Mouse (Mus musculus) stomach, embryonic 15.5 days (tissue): Measurements from ENCODE around the gene Cfap65. TPM values are rescaled to one million over a fixed set of nuclear protein-coding genes. Genes with fewer than 3 reads are reported as not detected.

Experiments
- ATAC-seq: fragments of 200-750 bp; cut with Nextera tagmentation; 2 replicates; pipeline ENCODE4 v1.8.0; 2017; ENCODE audit warnings: low read depth, moderate number of reproducible peaks, moderate TSS enrichment; ENCODE audit not compliant: insufficient read depth, low FRiP score
- H3K27ac ChIP-seq: fragments of 300-500 bp; sonication (generic); 2 replicates; pipeline ENCODE4 v1.5.1; 2015; ENCODE audit warnings: mild to moderate bottlenecking, inconsistent platforms
- H3K27me3 ChIP-seq: fragments of 300-500 bp; sonication (generic); replicated peaks from 2 replicates; pipeline ENCODE4 v1.6.1; 2015; ENCODE audit warnings: inconsistent platforms
- H3K36me3 ChIP-seq: fragments of 300-500 bp; sonication (generic); 2 replicates; pipeline ENCODE4 v1.6.1; 2015; ENCODE audit warnings: inconsistent platforms
- H3K4me1 ChIP-seq: fragments of 300-500 bp; sonication (generic); 2 replicates; pipeline ENCODE4 v1.6.1; 2015; ENCODE audit warnings: inconsistent platforms
- H3K4me2 ChIP-seq: fragments of 300-500 bp; sonication (generic); 2 replicates; pipeline ENCODE4 v1.6.1; 2015; ENCODE audit warnings: mild to moderate bottlenecking, inconsistent platforms
- H3K4me3 ChIP-seq: fragments of 300-500 bp; sonication (generic); replicated peaks from 2 replicates; pipeline ENCODE4 v1.5.1; 2015; ENCODE audit warnings: inconsistent platforms
- H3K9ac ChIP-seq: fragments of 300-500 bp; sonication (generic); 2 replicates; pipeline ENCODE4 v1.6.1; 2015; ENCODE audit warnings: inconsistent platforms
- H3K9me3 ChIP-seq: fragments of 300-500 bp; sonication (generic); 2 replicates; pipeline ENCODE4 v1.6.1; 2016; ENCODE audit warnings: inconsistent platforms
- WGBS: fragments of 180-500 bp; shearing (Covaris S2); methylation state at CpG from one replicate; pipeline ENCODE4 v1.1.7; 2015; 5-methylcytosine and 5-hydroxymethylcytosine counted together
- polyA plus RNA-seq: library from polyadenylated mRNA; unstranded; fragments of >200 nt; fragmentation: Nextera tagmentation; extraction: Ambion mirVana; gene quantifications from 2 replicates; pipeline ENCODE4 v1.2.1, GENCODE M21; 2015

The Cfap65 gene
- polyA plus RNA-seq, 1 experiment from 2014 or later = 0.06 TPM

GRCm38 (mm10) chr1:74951556-74952210, 16.3 kb upstream of the Cfap65 start, which contains the start of gene Ihh:
Ihh (minus strand) TSS chr1:74951672.
- no peaks in the 10 kb centered on the region for H3K36me3 ChIP-seq
- no peaks in the 10 kb centered on the region for H3K9me3 ChIP-seq
- peak within 1 kb of the TSS; percentile 49 for H3K4me3 ChIP-seq
- H3K9ac ChIP-seq = 0 out of 2 replicates have a peak within 1 kb of the TSS, but pooled peaks have one; percentile 9
- peak; percentile 91 for ATAC-seq
- H3K27ac ChIP-seq = peak within 1 kb of the TSS; percentile 78
- WGBS = 2% methylated on average over 51 of the region's 55 CpGs
- peaks cover 29% of the 10 kb centered on the region for H3K4me1 ChIP-seq
- H3K4me2 ChIP-seq = peak within 1 kb of the TSS; percentile 80
- peaks cover 77% of the 10 kb centered on the region for H3K27me3 ChIP-seq

- WGBS = 1% methylated on average over 78 of the region's 84 CpGs
- Histone ChIP-seq H3K4me3 (peak overlapping the region; percentile 49), H3K4me1 (peaks cover 29% of the 10 kb centered on the region), H3K27me3 (peaks cover 85% of the 10 kb centered on the region), H3K4me2 (peak overlapping the region; percentile 80), H3K9me3 (no peaks in the 10 kb centered on the region), H3K9ac (0 out of 2 replicates have a peak overlapping the region, but pooled peaks have one; percentile 9), H3K36me3 (no peaks in the 10 kb centered on the region), H3K27ac (peak overlapping the region; percentile 78)
- peak; percentile 5; the same call in 1 of the 2 replicates for ATAC-seq
Observed at GRCm38 (mm10) chr1:74950576-74951490, 15.4 kb upstream of the Cfap65 start.

- 2% methylated on average over 16 of the region's 16 CpGs for WGBS
- Histone ChIP-seq H3K27me3 (peaks cover 81% of the 10 kb centered on the region), H3K27ac (peak overlapping the region; percentile 78)
Observed at GRCm38 (mm10) chr1:74950066-74950465, 14.7 kb upstream of the Cfap65 start.

GRCm38 (mm10) chr1:74949666-74950050, 14.3 kb upstream of the Cfap65 start:
- peak overlapping the region; percentile 19; the same call in 1 of the 2 replicates for H3K4me2 ChIP-seq
- H3K27ac ChIP-seq = peak overlapping the region; percentile 78; the same call in 1 of the 2 replicates
- no peaks in the 10 kb centered on the region for H3K9me3 ChIP-seq
- 3% methylated on average over 24 of the region's 24 CpGs for WGBS
- no peaks in the 10 kb centered on the region for H3K36me3 ChIP-seq
- H3K4me3 ChIP-seq = peak overlapping the region; percentile 49
- ATAC-seq = no peak; the same call in 1 of the 2 replicates
- peaks cover 81% of the 10 kb centered on the region for H3K27me3 ChIP-seq
- H3K9ac ChIP-seq = peak overlapping the region; percentile 9; the same call in 1 of the 2 replicates
- peaks cover 29% of the 10 kb centered on the region for H3K4me1 ChIP-seq

More at GRCm38 (mm10) chr1:74950066-74950465, 14.7 kb upstream of the Cfap65 start:
- no peak for ATAC-seq
- H3K4me2 ChIP-seq = 0 out of 2 replicates have a peak overlapping the region, but pooled peaks have one; percentile 8
- peaks cover 29% of the 10 kb centered on the region for H3K4me1 ChIP-seq
- peak overlapping the region; percentile 49 for H3K4me3 ChIP-seq
- H3K36me3 ChIP-seq = no peaks in the 10 kb centered on the region
- no peaks in the 10 kb centered on the region for H3K9me3 ChIP-seq
- H3K9ac ChIP-seq = peak overlapping the region; percentile 9; the same call in 1 of the 2 replicates

- Histone ChIP-seq H3K27ac (peak overlapping the region; percentile 78; the same call in 1 of the 2 replicates), H3K9me3 (no peaks in the 10 kb centered on the region), H3K36me3 (no peaks in the 10 kb centered on the region), H3K27me3 (peaks cover 80% of the 10 kb centered on the region), H3K9ac (peak overlapping the region; percentile 9; the same call in 1 of the 2 replicates), H3K4me2 (peak overlapping the region; percentile 74), H3K4me1 (peaks cover 29% of the 10 kb centered on the region), H3K4me3 (peak overlapping the region; percentile 49)
- ATAC-seq = peak; percentile 20; the same call in 1 of the 2 replicates
- 1% methylated on average over 20 of the region's 20 CpGs for WGBS
Observed at GRCm38 (mm10) chr1:74948784-74949665, 13.6 kb upstream of the Cfap65 start.

GRCm38 (mm10) chr1:74947986-74948670, 12.7 kb upstream of the Cfap65 start:
- Histone ChIP-seq H3K4me2 (peak overlapping the region; percentile 74), H3K9ac (peak overlapping the region; percentile 9; the same call in 1 of the 2 replicates), H3K27ac (no peak overlapping the region), H3K4me3 (peak overlapping the region; percentile 49), H3K36me3 (no peaks in the 10 kb centered on the region), H3K27me3 (peaks cover 71% of the 10 kb centered on the region), H3K4me1 (peaks cover 29% of the 10 kb centered on the region), H3K9me3 (no peaks in the 10 kb centered on the region)
- ATAC-seq = no peak
- WGBS = 2% methylated on average over 41 of the region's 41 CpGs

GRCm38 (mm10) chr1:74941651-74942360, 6.4 kb upstream of the Cfap65 start:
- H3K4me2 ChIP-seq = no peak overlapping the region

GRCm38 (mm10) chr1:74939762-74940161, 4.4 kb upstream of the Cfap65 start:
- no peak overlapping the region for H3K9ac ChIP-seq
- no peak overlapping the region for H3K27ac ChIP-seq
- peaks cover 4% of the 10 kb centered on the region; the same call in 1 of the 2 replicates for H3K27me3 ChIP-seq
- H3K9me3 ChIP-seq = no peaks in the 10 kb centered on the region
- no peaks in the 10 kb centered on the region for H3K4me1 ChIP-seq
- no peaks in the 10 kb centered on the region for H3K36me3 ChIP-seq
- no peak overlapping the region for H3K4me3 ChIP-seq
- ATAC-seq = no peak
- 3% methylated on average over 3 of the region's 3 CpGs for WGBS
- no peak overlapping the region for H3K4me2 ChIP-seq

More at GRCm38 (mm10) chr1:74941651-74942360, 6.4 kb upstream of the Cfap65 start:
- H3K36me3 ChIP-seq = no peaks in the 10 kb centered on the region
- peaks cover 12% of the 10 kb centered on the region; the same call in 1 of the 2 replicates for H3K27me3 ChIP-seq
- peak; percentile 89 for ATAC-seq
- H3K9me3 ChIP-seq = no peaks in the 10 kb centered on the region
- no peak overlapping the region for H3K9ac ChIP-seq
- H3K4me1 ChIP-seq = no peaks in the 10 kb centered on the region
- 43% methylated on average over 12 of the region's 12 CpGs for WGBS
- no peak overlapping the region for H3K4me3 ChIP-seq
- H3K27ac ChIP-seq = peak overlapping the region; percentile 16; the same call in 1 of the 2 replicates

- H3K27ac ChIP-seq = no peak overlapping the region
- no peak for ATAC-seq
- H3K36me3 ChIP-seq = no peaks in the 10 kb centered on the region
- H3K9me3 ChIP-seq = no peaks in the 10 kb centered on the region
- no peaks in the 10 kb centered on the region for H3K4me1 ChIP-seq
- H3K9ac ChIP-seq = no peak overlapping the region
- H3K27me3 ChIP-seq = peaks cover 10% of the 10 kb centered on the region; the same call in 1 of the 2 replicates
- WGBS = 44% methylated on average over 12 of the region's 12 CpGs
- no peak overlapping the region for H3K4me2 ChIP-seq
- H3K4me3 ChIP-seq = no peak overlapping the region
Observed at GRCm38 (mm10) chr1:74936221-74936830, 927 bp upstream of the Cfap65 start.
